Mouse (Mus musculus) c-Kit-positive CD71-negative TER-119-negative erythroid progenitor cells, embryonic 14.5 days (primary cell): ENCODE measurements around the gene Gm43552.
"Not testable (repeated sequence)": the region's sequence is repeated elsewhere in the genome, so short reads cannot be mapped to it uniquely, and the experiment has no call there.

Experiments used
- DNase-seq: peaks from one replicate; pipeline ENCODE4 v3.0.0-alpha.2; 2013; ENCODE audit warnings: low read depth

The Gm43552 gene

GRCm38 (mm10) chr5:65492716-65493531, at the start of gene Gm43552:
Gm43552 (minus strand) TSS chr5:65492833.
- DNase-seq: peak; percentile 90

- no peak for DNase-seq
These were observed 49.3 kb upstream of the Gm43552 start for GRCm38 (mm10) chr5:65541889-65542288.

DNA sequence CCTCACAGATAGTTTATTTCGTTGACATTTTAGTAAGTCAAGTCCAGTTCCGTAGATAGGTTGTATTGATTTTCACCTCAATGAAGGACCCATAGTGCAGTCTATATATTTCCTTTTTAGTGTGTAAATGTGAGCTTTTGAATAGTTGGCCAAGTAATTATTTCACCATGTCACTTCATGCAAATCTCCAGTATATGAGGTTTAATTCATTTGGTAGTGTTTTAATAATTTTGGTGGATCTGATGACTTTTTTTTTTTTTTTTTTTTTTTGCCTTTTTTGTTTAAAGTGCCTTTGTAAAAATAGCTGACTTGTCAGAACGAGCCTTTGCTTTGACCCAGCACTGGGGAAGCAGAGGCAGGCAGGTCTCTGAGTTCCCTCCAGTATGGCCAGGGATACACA, 47.2 kb upstream of the Gm43552 start:
- DNase-seq: no peak

- no peak for DNase-seq
These were observed 46.2 kb upstream of the Gm43552 start for GRCm38 (mm10) chr5:65538829-65539228.

DNA sequence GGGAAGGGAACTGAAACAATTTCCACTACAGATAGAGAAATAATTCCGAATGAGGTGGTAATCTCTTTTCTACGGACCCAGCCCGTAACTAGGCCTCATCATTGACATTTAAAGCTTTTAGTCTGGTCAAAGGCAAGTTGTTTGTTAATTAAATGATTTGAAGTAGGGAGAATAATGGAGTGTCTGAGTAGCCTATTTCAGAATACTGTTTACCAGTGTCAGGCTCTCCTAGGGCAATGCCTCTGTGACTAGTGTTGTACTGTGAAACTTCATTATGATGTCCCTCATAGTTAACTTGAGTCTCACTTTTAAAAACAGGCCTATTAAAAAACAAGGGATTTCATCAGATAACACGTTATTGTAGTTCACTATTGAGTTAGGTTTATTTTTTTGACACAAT, 45.5 kb upstream of the Gm43552 start:
- no peak for DNase-seq

GRCm38 (mm10) chr5:65537420-65538071, 44.9 kb upstream of the Gm43552 start:
- DNase-seq: no peak

DNA sequence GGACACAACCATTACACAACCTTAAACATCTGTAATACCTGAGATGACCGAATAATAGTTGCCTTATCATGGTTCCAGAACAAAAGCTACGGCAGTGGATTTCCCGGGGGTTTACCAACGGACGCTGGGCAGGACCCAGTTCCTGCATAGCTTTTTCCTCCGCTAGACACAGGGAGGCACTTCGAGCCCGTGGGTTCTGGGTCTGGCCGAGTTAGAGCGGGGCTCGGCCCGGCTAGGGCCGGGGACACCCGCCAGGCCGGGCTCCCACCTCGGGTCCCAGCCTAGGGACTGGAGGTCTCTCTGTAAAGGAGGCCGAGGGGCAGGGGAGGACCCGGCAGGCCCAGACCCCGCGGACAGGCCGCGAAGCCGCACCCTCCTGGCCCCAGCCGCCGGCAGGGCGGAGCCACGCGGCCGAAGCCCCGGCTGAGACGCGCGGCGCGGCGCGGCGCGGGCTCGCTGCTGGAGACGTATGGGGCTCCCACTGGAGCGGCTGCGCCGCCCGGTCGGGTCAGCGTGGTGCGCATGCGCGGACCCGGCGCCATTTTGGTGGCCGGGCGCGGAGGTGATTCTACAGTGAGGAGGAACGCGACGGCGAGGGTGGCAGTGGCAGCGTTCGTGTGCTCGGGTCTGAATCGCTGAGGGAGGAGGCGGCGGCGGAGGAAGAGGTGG, 44.3 kb upstream of the Gm43552 start, which contains the start of the genes Smim14 and Ube2k:
TSS of gene Smim14 (minus strand) at position 434 of the 669 bp plus-strand sequence.
TSS of gene Ube2k (plus strand) at position 483 of the 669 bp plus-strand sequence.
- DNase-seq: peak; percentile 82

GRCm38 (mm10) chr5:65536068-65536465, 43.4 kb upstream of the Gm43552 start:
- not testable (repeated sequence) for DNase-seq

DNA sequence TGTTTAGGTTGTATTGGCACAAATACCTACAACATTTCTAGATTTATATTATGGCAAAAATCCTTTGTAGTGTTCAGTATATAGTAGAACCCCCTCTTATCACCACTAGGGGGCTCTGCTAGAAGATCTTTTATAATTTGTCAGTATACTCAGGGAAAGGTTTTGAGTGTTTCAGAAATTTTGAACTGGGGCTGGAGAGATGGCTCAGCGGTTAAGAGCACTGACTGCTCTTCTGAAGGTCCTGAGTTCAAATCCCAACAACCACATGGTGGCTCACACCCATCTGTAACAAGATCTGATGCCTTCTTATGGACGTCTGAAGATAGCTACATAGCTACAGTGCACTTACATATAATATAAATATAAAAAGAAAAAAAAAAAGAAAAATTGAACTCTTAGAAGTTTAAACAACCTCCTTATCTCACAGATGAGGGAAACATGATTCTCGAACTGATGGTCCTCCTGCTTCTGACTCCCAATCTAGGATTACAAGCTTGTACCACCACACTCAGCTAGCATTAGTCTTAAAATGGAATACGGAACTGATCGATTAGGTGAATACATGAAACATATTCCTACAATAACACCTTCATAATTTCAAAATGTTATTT, 42.9 kb upstream of the Gm43552 start:
- no peak for DNase-seq

GRCm38 (mm10) chr5:65534496-65534895, 41.9 kb upstream of the Gm43552 start:
- DNase-seq: no peak

GRCm38 (mm10) chr5:65531283-65531682, 38.6 kb upstream of the Gm43552 start:
- no peak for DNase-seq

GRCm38 (mm10) chr5:65525674-65526443, 33.2 kb upstream of the Gm43552 start:
- no peak for DNase-seq

GRCm38 (mm10) chr5:65524831-65525230, 32.2 kb upstream of the Gm43552 start:
- no peak for DNase-seq

GRCm38 (mm10) chr5:65521803-65522202, 29.2 kb upstream of the Gm43552 start:
- no peak for DNase-seq

DNA sequence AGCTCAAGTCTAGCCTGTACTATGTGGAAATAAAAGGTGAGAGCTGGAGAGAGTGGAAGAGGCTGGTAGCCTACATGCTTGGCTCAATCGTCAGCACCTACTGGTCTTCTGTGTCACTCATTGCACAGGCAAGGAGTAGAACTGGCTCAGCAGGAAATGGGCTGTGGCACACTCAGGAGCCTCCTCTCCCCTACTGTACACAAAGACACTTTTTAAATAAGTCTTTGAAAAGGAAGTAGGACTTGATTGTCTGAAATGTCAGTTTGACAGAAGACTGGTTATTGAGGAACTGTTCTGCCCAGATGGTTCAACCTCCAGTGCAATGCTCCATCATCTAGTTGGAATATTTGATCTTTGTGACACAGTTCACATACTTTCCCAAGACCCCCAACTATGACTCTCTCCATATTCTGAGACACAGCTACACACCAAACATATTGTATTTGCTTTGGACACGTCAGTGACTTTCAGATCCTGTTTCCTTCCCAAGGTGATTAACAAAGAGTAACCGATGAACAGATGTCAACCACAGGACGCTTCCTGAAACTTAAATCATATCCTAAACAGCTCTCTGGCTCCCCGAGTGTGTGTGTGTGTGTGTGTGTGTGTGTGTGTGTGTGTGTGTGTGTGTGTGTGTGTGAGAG, 22.1 kb upstream of the Gm43552 start:
- no peak for DNase-seq

GRCm38 (mm10) chr5:65513506-65513905, 20.9 kb upstream of the Gm43552 start:
- DNase-seq: no peak

GRCm38 (mm10) chr5:65508395-65508794, 15.8 kb upstream of the Gm43552 start:
- DNase-seq: no peak

DNA sequence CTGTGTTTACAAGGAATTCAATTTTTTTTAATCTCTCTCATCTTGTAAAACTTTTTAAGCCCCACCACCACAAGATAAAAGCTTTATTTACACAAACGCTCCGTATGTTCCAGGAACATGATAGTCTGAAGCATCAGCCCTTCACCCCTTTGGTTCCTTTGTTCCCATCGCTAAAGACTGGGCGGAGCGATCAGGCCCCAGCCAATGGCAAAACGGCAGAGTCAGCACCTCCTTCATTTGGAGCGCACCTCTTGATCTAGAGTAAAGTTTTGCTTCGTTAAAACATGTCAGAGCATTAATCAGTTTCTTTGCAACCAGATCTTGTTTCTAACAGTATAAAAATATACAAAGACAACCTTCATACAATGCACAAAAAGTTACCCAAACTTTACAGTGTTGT, 13.2 kb upstream of the Gm43552 start:
- no peak for DNase-seq

DNA sequence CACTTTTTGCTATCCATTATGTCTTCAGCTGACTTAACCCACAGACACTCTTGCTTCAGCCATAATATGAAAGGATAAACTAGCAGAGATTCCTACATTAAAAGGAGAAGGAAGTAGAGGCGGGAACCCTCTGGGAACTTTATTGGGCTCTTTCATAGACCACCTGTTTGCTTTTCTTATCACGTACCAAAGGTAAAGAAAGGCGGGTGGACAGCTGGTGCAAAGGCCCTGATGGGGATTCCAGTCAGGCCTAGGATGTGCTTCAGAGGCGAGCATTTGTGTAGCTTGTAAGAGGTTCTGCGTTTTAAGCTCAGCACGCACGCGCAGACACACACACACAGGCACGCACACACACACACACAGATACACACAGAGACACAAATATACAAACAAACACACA, 8.8 kb upstream of the Gm43552 start:
- DNase-seq: no peak

- no peak for DNase-seq
These were observed 7.6 kb upstream of the Gm43552 start for GRCm38 (mm10) chr5:65500231-65500630.
